22 mouse cellular contexts compared by ENCODE assay signal in genomic region chr10:107201051-107201450, GRCm38 (mm10).
DNase-seq lines count a peak whose midpoint lies in the region; ATAC-seq and TF ChIP-seq lines count a peak whose summit lies in the region.
"Had no signal": no experiment of that assay in that cellular context is flagged by ENCODE, and none has a peak within 500 bp of the region (broad histone marks: within the 10 kb centered on the region; RNA-seq: fewer than 3 reads in every experiment).

No protein-coding gene starts in this region.

- no peak overlapping the region for H3K4me3 ChIP-seq in kidney, embryonic 14.5 days (ENCODE audit: low read length)
- no peak overlapping the region for H3K4me3 ChIP-seq in embryonic fibroblast, embryonic 13.5 days (ENCODE audit: insufficient read depth, low read length)
- H3K4me3 ChIP-seq in hindbrain, embryonic 13.5 days, result no peak overlapping the region
- H3K4me3 ChIP-seq: embryonic facial prominence, embryonic 13.5 days; embryonic facial prominence, embryonic 15.5 days; forebrain, embryonic 13.5 days; forebrain, embryonic 15.5 days had no signal

- H3K4me2 ChIP-seq in kidney, embryonic 14.5 days (replicated peaks; ENCODE audit: low read depth, low read length), result no peak overlapping the region
- H3K4me2 ChIP-seq in hindbrain, embryonic 13.5 days, result no peak overlapping the region
- H3K4me2 ChIP-seq: embryonic facial prominence, embryonic 13.5 days; embryonic facial prominence, embryonic 15.5 days; forebrain, embryonic 13.5 days; forebrain, embryonic 15.5 days had no signal

- TF ChIP-seq CTCF in embryonic fibroblast, embryonic 13.5 days (IDR thresholded peaks at IDR 0.05; ENCODE audit: borderline replicate concordance, insufficient read depth, low read length), result no peak

- 83% methylated on average over 4 of the region's 4 CpGs for WGBS in kidney, embryonic 14.5 days
- WGBS in hindbrain, embryonic 13.5 days, result 91% methylated on average over 4 of the region's 4 CpGs

- no peak overlapping the region for H3K9ac ChIP-seq in kidney, embryonic 14.5 days (ENCODE audit: low read depth, low read length)
- H3K9ac ChIP-seq in hindbrain, embryonic 13.5 days, result no peak overlapping the region
- H3K9ac ChIP-seq: embryonic facial prominence, embryonic 13.5 days; embryonic facial prominence, embryonic 15.5 days; forebrain, embryonic 13.5 days; forebrain, embryonic 15.5 days; forebrain, postnatal 0 days had no signal

- H3K27ac ChIP-seq in kidney, embryonic 14.5 days (ENCODE audit: low read depth, low read length), result no peak overlapping the region
- 0 out of 2 replicates have a peak overlapping the region, but pooled peaks have one; percentile 34 for H3K27ac ChIP-seq in embryonic fibroblast, embryonic 13.5 days (ENCODE audit: insufficient read depth, low read length)
- no peak overlapping the region for H3K27ac ChIP-seq in hindbrain, embryonic 13.5 days
- H3K27ac ChIP-seq: embryonic facial prominence, embryonic 13.5 days; embryonic facial prominence, embryonic 15.5 days; forebrain, embryonic 13.5 days; forebrain, embryonic 15.5 days had no signal

- no peaks in the 10 kb centered on the region for H3K27me3 ChIP-seq in kidney, embryonic 14.5 days (ENCODE audit: control insufficient read depth, insufficient read depth, low read length)
- no peaks in the 10 kb centered on the region for H3K27me3 ChIP-seq in hindbrain, embryonic 13.5 days
- H3K27me3 ChIP-seq: embryonic facial prominence, embryonic 13.5 days; embryonic facial prominence, embryonic 15.5 days; forebrain, embryonic 13.5 days; forebrain, embryonic 15.5 days; Patski had no signal

- no peaks in the 10 kb centered on the region for H3K9me3 ChIP-seq in kidney, embryonic 14.5 days (ENCODE audit: control insufficient read depth, low read length)
- H3K9me3 ChIP-seq in hindbrain, embryonic 13.5 days, result no peaks in the 10 kb centered on the region
- H3K9me3 ChIP-seq: embryonic facial prominence, embryonic 13.5 days; embryonic facial prominence, embryonic 15.5 days; forebrain, embryonic 13.5 days; forebrain, embryonic 15.5 days had no signal

- ATAC-seq in kidney, embryonic 14.5 days (ENCODE audit: low FRiP score, low TSS enrichment), result no peak
- no peak for ATAC-seq in hindbrain, embryonic 13.5 days (ENCODE audit: low FRiP score)
- ATAC-seq: activated CD4-positive, CD25-positive, alpha-beta regulatory T cell, adult 4 months; forebrain, embryonic 13.5 days; forebrain, embryonic 15.5 days; forebrain, postnatal 0 days; Patski had no signal

- DNase-seq in kidney, adult 9 months, result peak; percentile 50
- DNase-seq in kidney, postnatal 10 days, result no peak
- peak; percentile 5 to 41 for DNase-seq in kidney, postnatal 36 days
- DNase-seq: adrenal gland, adult 8-10 months; adrenal gland, postnatal 14 days; adrenal gland, postnatal 36 days; cerebellum, adult 11-12 months; cerebellum, adult 2 months; cerebellum, adult 9-10 months; cerebellum, postnatal 10 days; cerebellum, postnatal 25 days; embryo, embryonic 11 days; forebrain, postnatal 0 days had no signal

- TF ChIP-seq POLR2A in embryonic fibroblast, embryonic 13.5 days (IDR thresholded peaks at IDR 0.05; ENCODE audit: low read depth, low read length), result no peak

- H3K36me3 ChIP-seq in kidney, embryonic 14.5 days (ENCODE audit: control insufficient read depth, insufficient read depth, low read length), result no peaks in the 10 kb centered on the region
- H3K36me3 ChIP-seq in hindbrain, embryonic 13.5 days, result no peaks in the 10 kb centered on the region
- H3K36me3 ChIP-seq: embryonic facial prominence, embryonic 13.5 days; embryonic facial prominence, embryonic 15.5 days; forebrain, embryonic 15.5 days had no signal

- H3K4me1 ChIP-seq in kidney, embryonic 14.5 days (ENCODE audit: control insufficient read depth, insufficient read depth, low read length), result no peaks in the 10 kb centered on the region
- H3K4me1 ChIP-seq in embryonic fibroblast, embryonic 13.5 days (ENCODE audit: control insufficient read depth, insufficient read depth, low read length), result peaks cover 3% of the 10 kb centered on the region; the same call in 1 of the 2 replicates
- 0 out of 2 replicates have a peak, but pooled peaks cover 4% of the 10 kb centered on the region for H3K4me1 ChIP-seq in hindbrain, embryonic 13.5 days (replicated peaks)
- H3K4me1 ChIP-seq: embryonic facial prominence, embryonic 15.5 days; forebrain, embryonic 13.5 days; forebrain, embryonic 15.5 days had no signal
